Mouse (Mus musculus): ENCODE measurements around the gene Hand2. TPM values are rescaled to one million over a fixed set of nuclear protein-coding genes. Genes with fewer than 3 reads are reported as not detected.

Gene Hand2
- polyA plus RNA-seq, 1 experiment from 2014 or later, result 7.7 TPM

DNA sequence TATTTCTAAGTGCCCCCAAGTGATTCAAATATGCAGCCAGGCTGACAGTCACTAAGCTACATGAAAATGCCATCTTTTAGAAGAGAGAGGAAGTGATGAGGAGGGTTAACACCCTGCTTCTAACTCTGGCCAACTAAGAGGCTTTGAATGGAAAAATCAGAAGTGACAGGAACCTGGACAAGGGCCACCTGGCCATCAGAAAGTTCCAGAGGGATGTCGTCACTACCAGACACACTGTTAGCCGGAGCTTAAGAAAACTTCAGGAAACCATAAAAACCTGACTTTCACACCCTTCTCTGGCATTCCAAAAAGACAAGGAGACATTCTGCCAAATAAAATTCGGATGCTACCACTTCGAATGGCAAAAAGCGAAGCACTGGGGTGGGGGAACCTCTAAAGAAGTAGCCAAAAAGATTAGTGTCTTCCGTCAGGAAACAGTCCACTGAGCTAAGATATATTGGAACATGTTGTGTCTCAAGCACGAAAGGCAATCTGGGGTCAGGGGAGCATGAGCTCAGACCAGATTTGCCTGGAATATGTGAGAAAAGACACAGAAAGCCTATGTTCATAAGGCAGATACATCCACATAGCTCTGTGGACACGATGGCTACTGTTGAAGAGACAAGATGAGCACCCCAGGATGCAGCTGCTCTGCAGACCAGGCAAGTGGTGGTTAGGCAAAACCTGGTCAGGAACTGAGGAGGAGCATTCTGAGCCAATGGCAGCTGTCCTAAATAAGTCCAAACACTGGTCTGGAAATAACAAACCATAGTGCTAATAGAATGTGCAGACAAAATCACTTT, 40.4 kb downstream of the Hand2 start:
- H3K4me3 ChIP-seq (ENCODE audit: low read depth, low read length), result no peak overlapping the region
- TF ChIP-seq CTCF (IDR thresholded peaks at IDR 0.05; ENCODE audit: low read depth) (no peak), EP300 (optimal IDR thresholded peaks at IDR 0.05) (no peak)
- no peak for ATAC-seq (ENCODE audit: low FRiP score, low TSS enrichment)
- H3K27me3 ChIP-seq (ENCODE audit: control insufficient read depth, insufficient read depth, low read length), result no peaks in the 10 kb centered on the region
- no peaks in the 10 kb centered on the region; the same call in 1 of the 2 replicates for H3K4me1 ChIP-seq (replicated peaks; ENCODE audit: control insufficient read depth, insufficient read depth)
- no peaks in the 10 kb centered on the region for H3K36me3 ChIP-seq (ENCODE audit: control insufficient read depth, insufficient read depth, low read length)
- no peak for DNase-seq (ENCODE audit: low spot score)
- no peak overlapping the region for H3K9ac ChIP-seq (ENCODE audit: low read length)
- H3K9me3 ChIP-seq (ENCODE audit: control insufficient read depth, low read length), result no peaks in the 10 kb centered on the region
- H3K27ac ChIP-seq (replicated peaks), result no peak overlapping the region
- 47% methylated on average over 8 of the region's 8 CpGs for WGBS
- H3K4me2 ChIP-seq (replicated peaks; ENCODE audit: low read depth), result no peak overlapping the region

GRCm38 (mm10) chr8:57362881-57363280, 42.1 kb downstream of the Hand2 start:
- 56% methylated on average over 2 of the region's 2 CpGs for WGBS
- Histone ChIP-seq H3K4me2 (replicated peaks; ENCODE audit: low read depth) (no peak overlapping the region), H3K27me3 (ENCODE audit: control insufficient read depth, insufficient read depth, low read length) (no peaks in the 10 kb centered on the region), H3K36me3 (ENCODE audit: control insufficient read depth, insufficient read depth, low read length) (no peaks in the 10 kb centered on the region), H3K4me1 (replicated peaks; ENCODE audit: control insufficient read depth, insufficient read depth) (no peaks in the 10 kb centered on the region; the same call in 1 of the 2 replicates), H3K9ac (ENCODE audit: low read length) (no peak overlapping the region), H3K27ac (replicated peaks) (no peak overlapping the region), H3K4me3 (ENCODE audit: low read depth, low read length) (no peak overlapping the region), H3K9me3 (ENCODE audit: control insufficient read depth, low read length) (no peaks in the 10 kb centered on the region)
- ATAC-seq (ENCODE audit: low FRiP score, low TSS enrichment), result no peak
- TF ChIP-seq EP300 (optimal IDR thresholded peaks at IDR 0.05) (no peak), CTCF (IDR thresholded peaks at IDR 0.05; ENCODE audit: low read depth) (no peak)
- no peak for DNase-seq (ENCODE audit: low spot score)

DNA sequence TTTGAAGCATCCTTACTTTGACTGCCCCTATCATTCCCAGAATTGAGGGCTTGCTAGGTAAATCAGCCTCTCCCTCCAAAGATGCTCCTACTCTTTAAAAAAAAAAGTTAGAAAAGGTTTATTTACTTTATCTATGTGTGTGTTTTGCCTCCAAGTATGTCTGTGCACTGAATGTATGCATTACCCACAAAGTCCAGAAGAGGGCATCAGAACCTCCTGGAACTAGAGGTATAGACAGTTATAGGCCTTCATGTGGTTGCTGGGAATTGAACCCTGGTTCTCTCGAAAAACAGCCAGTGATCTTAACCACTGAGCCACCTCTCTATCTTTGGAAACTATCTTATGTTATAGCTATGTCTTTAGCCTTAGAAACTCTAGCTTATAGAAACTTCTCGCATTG, 53.3 kb downstream of the Hand2 start:
- Histone ChIP-seq H3K9ac (ENCODE audit: low read length) (no peak overlapping the region), H3K4me1 (replicated peaks; ENCODE audit: control insufficient read depth, insufficient read depth) (no peaks in the 10 kb centered on the region), H3K27ac (replicated peaks) (no peak overlapping the region), H3K36me3 (ENCODE audit: control insufficient read depth, insufficient read depth, low read length) (no peaks in the 10 kb centered on the region), H3K9me3 (ENCODE audit: control insufficient read depth, low read length) (no peaks in the 10 kb centered on the region), H3K4me2 (replicated peaks; ENCODE audit: low read depth) (no peak overlapping the region), H3K27me3 (ENCODE audit: control insufficient read depth, insufficient read depth, low read length) (no peaks in the 10 kb centered on the region), H3K4me3 (ENCODE audit: low read depth, low read length) (no peak overlapping the region)
- TF ChIP-seq EP300 (optimal IDR thresholded peaks at IDR 0.05) (no peak), CTCF (IDR thresholded peaks at IDR 0.05; ENCODE audit: low read depth) (peak; percentile 23; the same call in 1 of the 2 replicates)
- 91% methylated on average over 2 of the region's 2 CpGs for WGBS
- DNase-seq (ENCODE audit: low spot score) (no peak), ATAC-seq (ENCODE audit: low FRiP score, low TSS enrichment) (no peak)

Other genes starting within 250 kb of the Hand2 start
- gene Scrg1, start 134.9 kb downstream of the Hand2 start, polyA plus RNA-seq (2015; fragmentation: Nextera tagmentation; extraction: Ambion mirVana), result 0.65 and 0.98 TPM in 2 replicates
- 23.8 and 28.6 TPM in 2 replicates for gene Sap30, start 166.9 kb downstream of the Hand2 start, polyA plus RNA-seq (2015; fragmentation: Nextera tagmentation; extraction: Ambion mirVana)
- gene Hmgb2, start 190.9 kb downstream of the Hand2 start, polyA plus RNA-seq (2015; fragmentation: Nextera tagmentation; extraction: Ambion mirVana), result 158 and 220 TPM in 2 replicates